Comparison of ENCODE assay signal across 7 mouse cellular contexts in genomic region chr17:74526806-74527653, GRCm38 (mm10). TPM values are rescaled to one million over a fixed set of nuclear protein-coding genes. Genes with fewer than 3 reads are reported as not detected.
DNase-seq lines count a peak whose midpoint lies in the region; ATAC-seq and TF ChIP-seq lines count a peak whose summit lies in the region.

No protein-coding gene starts in this region.

- no peaks in the 10 kb centered on the region for H3K27me3 ChIP-seq in forebrain, postnatal 0 days (ENCODE audit: insufficient read depth, low read length)
- H3K27me3 ChIP-seq in liver, postnatal 0 days (ENCODE audit: insufficient read depth, low read length) = no peaks in the 10 kb centered on the region

- WGBS in forebrain, postnatal 0 days = 76% methylated on average over 9 of the region's 9 CpGs
- WGBS in liver, postnatal 0 days (ENCODE audit: insufficient replicate concordance) = 69% methylated on average over 9 of the region's 9 CpGs

- H3K9me3 ChIP-seq in forebrain, postnatal 0 days (ENCODE audit: low read length) = no peaks in the 10 kb centered on the region
- H3K9me3 ChIP-seq in liver, postnatal 0 days (ENCODE audit: low read length) = no peaks in the 10 kb centered on the region

- DNase-seq in ovary, postnatal 14 days (ENCODE audit: low spot score) = peak; percentile 7
- DNase-seq in ovary, postnatal 36 days (ENCODE audit: low spot score) = no peak
- peak; percentile 12 for DNase-seq in c-Kit-positive CD71-positive TER-119-positive erythroid progenitor cells, embryonic 14.5 days (ENCODE audit: low spot score)
- DNase-seq in forebrain, postnatal 0 days = peak; percentile 6
- DNase-seq in liver, postnatal 0 days = no peak
- DNase-seq in testis, postnatal 14 days (ENCODE audit: low spot score) = peak; percentile 61
- DNase-seq in right cerebral cortex, postnatal 4 days = no peak

- peaks cover 4% of the 10 kb centered on the region; the same call in 1 of the 2 replicates for H3K4me1 ChIP-seq in forebrain, postnatal 0 days (ENCODE audit: insufficient read depth)
- peaks cover 30% of the 10 kb centered on the region for H3K4me1 ChIP-seq in liver, postnatal 0 days (ENCODE audit: insufficient read depth)

- H3K9ac ChIP-seq in forebrain, postnatal 0 days = peak overlapping the region; percentile 64
- H3K9ac ChIP-seq in liver, postnatal 0 days (replicated peaks) = peak overlapping the region; percentile 70

- H3K4me3 ChIP-seq in forebrain, postnatal 0 days (ENCODE audit: low read depth, low read length) = peak overlapping the region; percentile 71
- peak overlapping the region; percentile 85 for H3K4me3 ChIP-seq in liver, postnatal 0 days (ENCODE audit: low read depth, low read length)

- no peak for TF ChIP-seq EP300 in liver, postnatal 0 days (IDR thresholded peaks at IDR 0.05; ENCODE audit: low read depth)

- no peak for ATAC-seq in forebrain, postnatal 0 days
- no peak for ATAC-seq in liver, postnatal 0 days

- H3K27ac ChIP-seq in forebrain, postnatal 0 days (ENCODE audit: low read depth, low read length) = peak overlapping the region; percentile 97
- peak overlapping the region; percentile 99 for H3K27ac ChIP-seq in liver, postnatal 0 days (ENCODE audit: low read depth)

- TF ChIP-seq CTCF in forebrain, postnatal 0 days (IDR thresholded peaks at IDR 0.05; ENCODE audit: low read depth) = no peak
- TF ChIP-seq CTCF in liver, postnatal 0 days (IDR thresholded peaks at IDR 0.05; ENCODE audit: low read depth) = no peak

- H3K4me2 ChIP-seq in forebrain, postnatal 0 days (ENCODE audit: low read depth) = peak overlapping the region; percentile 65
- H3K4me2 ChIP-seq in liver, postnatal 0 days (ENCODE audit: low read depth, low read length) = peak overlapping the region; percentile 84

- no peaks in the 10 kb centered on the region for H3K36me3 ChIP-seq in forebrain, postnatal 0 days (ENCODE audit: insufficient read depth)
- no peaks in the 10 kb centered on the region for H3K36me3 ChIP-seq in liver, postnatal 0 days (replicated peaks; ENCODE audit: insufficient read depth, low read length)

RNA-seq across cellular contexts. Expression of gene Birc6, which starts 1.1 kb away (rescaled TPM):
- 103 and 121 TPM in 2 replicates for total RNA-seq in forebrain, postnatal 0 days (2014; rRNA removed)
- 60.8 and 86.0 TPM in 2 replicates for polyA plus RNA-seq in forebrain, postnatal 0 days (2015; fragmentation: Nextera tagmentation; extraction: Ambion mirVana)
- 31.2 and 40.6 TPM in 2 replicates for polyA plus RNA-seq in liver, postnatal 0 days (2015; fragmentation: Nextera tagmentation; extraction: Ambion mirVana)

RNA-seq across cellular contexts. Expression of gene Yipf4, which starts 37.7 kb away (rescaled TPM):
- total RNA-seq in forebrain, postnatal 0 days (2014; rRNA removed) = 46.0 and 52.3 TPM in 2 replicates
- polyA plus RNA-seq in forebrain, postnatal 0 days (2015; fragmentation: Nextera tagmentation; extraction: Ambion mirVana) = 50.7 and 51.7 TPM in 2 replicates
- 59.5 and 67.1 TPM in 2 replicates for polyA plus RNA-seq in liver, postnatal 0 days (2015; fragmentation: Nextera tagmentation; extraction: Ambion mirVana)

Comparison
In these comparisons a context has a peak if more than half of its experiments do, and no peak if none do; other contexts are left out.
1. DNase-seq: peak in ovary, postnatal 14 days (single experiment), c-Kit-positive CD71-positive TER-119-positive erythroid progenitor cells, embryonic 14.5 days (single experiment), forebrain, postnatal 0 days (single experiment) and testis, postnatal 14 days (single experiment); none in ovary, postnatal 36 days (single experiment), liver, postnatal 0 days (single experiment) and right cerebral cortex, postnatal 4 days (single experiment).